26 mouse cellular contexts compared by ENCODE assay signal in genomic region chr11:50303406-50303805, GRCm38 (mm10). TPM values are rescaled to one million over a fixed set of nuclear protein-coding genes. Genes with fewer than 3 reads are reported as not detected.
"Had no signal": no experiment of that assay in that cellular context is flagged by ENCODE, and none has a peak within 500 bp of the region (broad histone marks: within the 10 kb centered on the region; RNA-seq: fewer than 3 reads in every experiment).

No protein-coding gene starts in this region.

- H3K9me3 ChIP-seq: heart, embryonic 10.5 days; heart, embryonic 12.5 days; hindbrain, embryonic 10.5 days; hindbrain, embryonic 12.5 days; limb, embryonic 10.5 days; limb, embryonic 12.5 days had no signal

- H3K4me1 ChIP-seq: heart, embryonic 10.5 days; heart, embryonic 12.5 days; hindbrain, embryonic 10.5 days; hindbrain, embryonic 12.5 days; limb, embryonic 10.5 days; limb, embryonic 12.5 days had no signal

- ATAC-seq: forebrain, embryonic 16.5 days; hindbrain, embryonic 16.5 days; inflammation-experienced regulatory T-cells, adult 6 months; intestine, postnatal 0 days had no signal

- H3K4me3 ChIP-seq: gastrocnemius, adult 2 months; heart, embryonic 10.5 days; heart, embryonic 12.5 days; hindbrain, embryonic 10.5 days; hindbrain, embryonic 12.5 days; layer of hippocampus, adult 2 months; left cerebral cortex, adult 2 months; limb, embryonic 10.5 days; limb, embryonic 12.5 days had no signal

- DNase-seq: gastrocnemius, adult 2 months; gastrocnemius, postnatal 10 days; gastrocnemius, postnatal 25 days; heart, adult 18-20 months; heart, postnatal 10 days; heart, postnatal 4 days; kidney, postnatal 4 days had no signal

- H3K9ac ChIP-seq: heart, embryonic 12.5 days; hindbrain, embryonic 12.5 days; hindbrain, embryonic 14.5 days; limb, embryonic 12.5 days; liver, embryonic 14.5 days had no signal

- H3K27me3 ChIP-seq: heart, embryonic 12.5 days; hindbrain, embryonic 12.5 days; limb, embryonic 12.5 days had no signal

- H3K27ac ChIP-seq: gastrocnemius, adult 2 months; heart, embryonic 10.5 days; hindbrain, embryonic 10.5 days; hindbrain, embryonic 12.5 days; hindbrain, embryonic 14.5 days; kidney, postnatal 0 days; layer of hippocampus, adult 2 months; left cerebral cortex, adult 2 months; limb, embryonic 10.5 days; limb, embryonic 12.5 days; liver, embryonic 14.5 days had no signal

- H3K4me2 ChIP-seq: heart, embryonic 12.5 days; hindbrain, embryonic 12.5 days; hindbrain, embryonic 14.5 days; limb, embryonic 12.5 days; liver, embryonic 11.5 days had no signal

RNA-seq across cellular contexts. Expression of gene Cby3, which starts 50.9 kb away (rescaled TPM):
- polyA plus RNA-seq: heart, embryonic 14.5 days; heart, embryonic 16.5 days; inflammation-experienced regulatory T-cells, adult 6 months; limb, embryonic 12.5 days; liver, embryonic 11.5 days; liver, embryonic 14.5 days; liver, embryonic 16.5 days had no signal
